Mouse (Mus musculus) thymus, postnatal 4 days (tissue): ENCODE data around the gene Hoxa11.

Experiments
- DNase-seq: peaks from one replicate; pipeline ENCODE4 v3.0.0; 2021

Hoxa11 gene

DNA sequence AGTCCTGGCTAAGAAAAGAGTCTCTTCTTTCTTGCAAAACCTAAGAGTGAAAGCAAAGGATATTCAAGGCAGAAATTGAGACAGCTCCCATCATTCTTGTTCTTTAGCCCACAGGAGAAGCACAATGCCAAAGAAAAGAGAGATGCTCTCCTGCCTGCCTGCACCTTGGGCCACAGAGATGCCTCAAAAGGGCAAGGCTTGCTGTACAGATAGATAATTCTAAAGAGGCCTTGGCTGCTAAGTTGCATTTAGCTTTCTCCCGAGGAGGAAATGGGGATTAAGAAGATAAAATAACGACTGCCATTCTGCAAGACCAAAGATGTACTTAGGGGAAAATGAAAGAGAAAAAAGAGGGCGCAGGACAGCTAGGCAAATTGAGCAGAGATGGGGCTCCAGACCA is 1.3 kb upstream of the Hoxa11 start:
- DNase-seq: peak; percentile 4

DNA sequence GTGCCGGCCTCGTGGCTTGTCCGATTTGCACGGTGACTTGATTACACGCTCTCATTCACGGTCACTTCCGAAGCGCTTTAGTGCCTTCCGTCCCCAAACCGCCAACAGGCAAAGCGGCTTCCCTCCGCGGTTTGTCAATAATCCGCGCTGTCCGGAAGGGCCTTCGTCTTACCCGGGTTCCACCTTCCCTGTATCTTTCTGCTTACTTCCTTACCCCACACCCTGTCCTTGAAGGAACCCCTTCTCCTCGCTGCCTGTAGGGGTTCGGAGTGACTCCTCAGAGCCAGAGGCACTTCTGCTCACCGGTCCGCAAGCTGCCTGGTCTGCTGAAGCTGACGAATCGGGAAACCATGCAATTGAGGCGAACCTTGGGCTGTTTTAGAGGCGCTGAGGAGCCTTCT is 793 bp upstream of the Hoxa11 start:
- peak; percentile 28 for DNase-seq

DNA sequence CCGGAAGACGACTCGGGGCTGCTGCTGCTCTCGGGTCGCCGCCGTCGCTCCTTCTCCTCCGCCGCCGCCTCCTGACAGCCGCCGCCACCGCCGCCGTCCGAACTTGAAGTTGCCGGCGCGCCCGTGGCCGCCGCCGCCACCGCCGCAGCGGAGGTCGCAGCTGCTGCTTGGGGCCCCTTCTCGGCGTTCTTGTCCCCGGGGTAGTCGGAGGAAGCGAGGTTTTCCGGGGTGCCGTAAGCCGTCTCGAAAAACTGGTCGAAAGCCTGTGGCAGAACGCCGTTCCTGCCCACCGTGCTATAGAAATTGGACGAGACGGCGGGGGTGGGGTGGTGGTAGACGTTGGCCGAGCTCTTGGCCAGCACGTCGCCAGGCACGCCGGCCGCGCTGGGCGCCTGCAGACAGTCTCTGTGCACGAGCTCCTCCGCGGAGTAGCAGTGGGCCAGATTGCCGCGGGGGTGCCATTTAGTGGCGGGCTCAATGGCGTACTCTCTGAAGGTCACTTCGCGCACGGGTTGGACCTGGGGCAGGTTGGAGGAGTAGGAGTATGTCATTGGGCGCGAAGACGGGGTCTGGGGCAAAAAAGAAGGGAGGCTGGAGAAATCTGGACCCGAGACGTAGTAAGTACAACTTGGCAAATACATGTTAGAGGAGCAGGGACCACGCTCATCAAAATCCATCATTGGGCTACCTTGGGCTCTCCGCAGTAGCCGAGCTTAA is 412 bp downstream of the Hoxa11 start:
- peak; percentile 58 for DNase-seq

DNA sequence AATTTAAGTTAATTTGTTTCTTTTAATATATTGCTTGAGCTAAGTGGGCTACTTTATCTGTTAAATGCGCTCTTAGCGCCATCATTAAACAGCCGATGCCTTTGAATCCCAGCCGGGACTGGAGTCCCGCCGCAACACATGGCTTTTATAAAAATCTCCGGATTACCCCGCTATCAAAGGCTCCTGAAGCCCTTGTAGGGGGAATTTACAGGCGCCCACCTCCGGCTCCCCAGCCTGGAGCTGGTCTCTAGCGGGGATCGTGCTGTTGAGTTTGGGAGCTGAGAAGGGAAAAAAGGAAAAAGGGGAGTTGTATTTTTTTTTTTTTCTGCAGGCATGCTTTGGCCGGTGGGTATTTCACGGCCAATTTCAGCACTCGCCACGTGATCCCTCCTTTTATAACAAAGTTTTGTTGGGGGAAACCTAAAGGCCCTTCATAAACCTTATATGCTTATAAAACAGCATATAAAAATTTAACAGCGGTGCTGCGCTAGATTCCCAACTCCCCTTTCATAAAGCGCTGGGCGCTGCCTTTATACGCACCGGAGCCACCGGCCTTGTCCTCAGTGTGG is 1.1 kb downstream of the Hoxa11 start:
- no peak for DNase-seq

DNA sequence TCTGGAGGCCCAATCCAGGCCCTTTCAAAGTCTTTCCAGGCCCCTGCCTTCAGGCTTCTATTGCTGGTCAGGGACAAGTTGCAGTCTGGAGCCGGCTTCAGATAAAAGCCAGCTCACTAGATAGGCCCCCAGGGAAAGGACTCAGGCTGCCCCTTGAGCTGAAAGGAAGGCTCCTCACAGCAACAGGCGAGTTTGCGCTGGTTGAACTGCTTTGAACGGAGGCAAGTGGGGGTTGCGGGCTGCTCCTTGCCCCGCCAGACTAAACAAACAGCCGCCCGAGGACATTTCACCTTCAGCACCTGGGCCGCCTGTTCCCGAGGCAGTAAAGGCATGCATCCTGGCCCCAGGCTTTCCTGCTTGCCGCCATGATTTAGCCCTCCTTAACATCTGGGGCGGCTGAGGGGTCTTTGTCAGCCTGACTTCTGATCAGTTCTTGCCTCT is 1.9 kb downstream of the Hoxa11 start:
- no peak for DNase-seq

DNA sequence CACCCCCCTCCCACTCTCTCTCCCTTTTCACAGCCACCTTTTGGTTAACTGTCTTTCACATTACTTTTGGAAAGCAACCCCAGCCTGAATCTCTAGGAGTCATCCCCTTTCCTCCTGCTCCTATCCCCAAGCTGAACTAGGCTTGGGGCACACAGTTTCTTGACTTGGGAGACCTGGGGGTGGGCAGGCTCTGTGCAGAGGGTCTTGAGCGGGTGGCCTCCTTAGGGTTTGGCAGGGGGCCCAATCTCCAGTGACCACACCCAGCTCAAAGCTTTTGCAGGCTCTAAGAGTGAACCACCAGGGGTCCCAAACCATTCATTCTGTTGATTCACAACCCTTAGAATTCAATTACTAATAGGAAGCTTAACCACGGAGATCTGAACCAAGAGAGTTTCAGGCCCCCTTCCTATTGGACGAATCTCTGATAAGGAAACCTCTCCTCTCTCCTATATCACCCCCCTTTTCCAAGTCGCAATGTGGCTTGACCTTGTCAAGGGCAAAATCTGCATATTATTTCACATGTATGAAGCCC is 2.7 kb downstream of the Hoxa11 start:
- no peak for DNase-seq

DNA sequence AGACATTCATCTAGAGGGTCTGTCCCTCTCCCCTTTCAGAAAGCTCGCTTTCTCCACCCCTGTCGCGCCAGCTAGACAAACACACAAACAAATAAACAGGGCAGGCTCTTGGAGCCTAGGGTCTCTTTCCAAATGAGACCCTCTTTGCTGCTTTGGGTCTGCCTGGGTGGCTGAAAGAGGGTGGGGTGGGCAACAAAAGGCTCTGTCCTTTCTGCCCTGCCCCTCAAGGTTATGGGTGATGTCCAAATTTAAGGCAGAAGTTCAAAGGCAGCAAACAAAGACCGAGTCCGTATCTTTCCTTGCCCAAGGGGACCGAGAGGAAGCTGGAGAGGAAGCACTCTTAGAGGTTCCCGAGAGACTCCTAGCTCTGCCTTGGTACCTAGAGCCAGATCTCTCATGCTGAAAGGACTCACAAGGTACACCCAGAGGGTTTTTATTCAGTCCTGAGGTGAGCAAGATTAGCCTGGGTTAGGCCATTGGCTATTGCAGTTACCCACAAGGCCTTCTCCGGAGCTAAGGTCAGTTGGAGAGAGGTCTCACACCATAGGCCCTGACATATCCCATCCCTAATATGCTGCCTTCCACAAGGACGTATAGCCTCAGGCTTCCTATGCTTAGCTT is 4.5 kb downstream of the Hoxa11 start:
- DNase-seq: no peak

DNA sequence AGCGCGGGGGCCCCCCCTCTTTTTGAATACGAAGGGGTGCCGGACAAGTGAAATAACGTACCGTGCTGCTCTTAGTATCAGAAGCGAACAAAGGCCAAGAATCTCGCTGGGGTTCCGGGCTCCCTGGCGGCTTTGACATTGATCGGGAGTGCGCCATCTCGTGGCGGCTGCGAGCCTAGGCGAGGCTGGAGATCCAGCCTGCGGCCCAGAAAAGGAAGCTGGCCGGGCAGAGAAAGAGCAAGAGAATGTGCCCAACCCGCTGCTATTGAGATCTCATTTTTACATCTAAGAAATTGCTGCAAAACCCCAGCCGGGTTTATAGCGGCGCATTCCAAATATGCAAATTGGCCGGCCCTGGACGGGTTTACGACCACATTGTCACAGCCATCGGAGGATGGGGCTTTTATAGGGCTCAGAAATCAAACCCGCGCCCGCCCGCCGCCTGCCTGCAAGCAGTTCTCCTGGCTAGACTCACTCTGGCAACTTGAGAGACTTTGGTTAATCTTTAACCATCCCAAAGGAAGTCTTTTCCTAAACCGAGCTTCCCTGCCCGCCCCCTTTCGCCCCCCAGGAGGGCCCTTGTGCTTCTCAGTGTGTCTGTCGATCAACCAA is 5.1 kb downstream of the Hoxa11 start, which contains the start of gene Hoxa10:
Gene Hoxa10 (minus strand): TSS at position 466 of the 612 bp plus-strand sequence.
- peak; percentile 90 for DNase-seq

DNA sequence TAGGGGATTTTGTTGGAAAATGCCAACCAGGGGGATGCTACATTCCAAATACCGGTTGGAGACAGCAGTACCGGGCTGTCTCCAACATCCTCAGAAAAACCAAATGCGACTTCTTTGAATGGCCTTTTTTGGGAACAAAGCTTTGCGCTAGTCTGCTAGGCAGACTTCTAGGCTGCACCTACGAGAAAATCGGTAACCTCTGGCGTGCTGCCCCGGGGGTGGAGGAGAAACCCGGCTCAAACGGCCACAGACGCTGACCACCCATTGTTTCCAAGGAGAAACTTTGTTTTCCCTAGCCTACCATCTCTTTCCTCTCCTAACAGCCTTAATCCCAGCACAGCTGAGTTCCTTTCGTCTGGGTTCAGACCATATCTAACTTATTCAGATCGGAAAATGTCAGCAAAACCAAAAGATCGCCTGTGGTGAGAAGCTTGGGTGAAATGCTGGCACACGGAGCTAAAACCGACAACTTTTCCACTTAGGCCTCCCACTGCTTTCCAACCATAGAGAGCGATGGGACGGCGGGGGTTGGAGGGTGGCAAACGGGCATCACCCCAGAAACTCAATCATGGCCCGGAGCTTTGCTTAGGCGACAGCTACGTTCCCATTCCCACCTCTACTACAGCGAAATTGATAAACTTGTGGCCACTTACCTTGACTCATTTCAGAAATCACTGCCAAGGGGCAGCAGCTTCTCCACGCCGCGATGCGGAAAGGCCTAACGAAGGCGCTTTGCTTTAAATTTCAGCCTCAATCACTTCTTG is 5.8 kb downstream of the Hoxa11 start:
- DNase-seq: peak; percentile 18

DNA sequence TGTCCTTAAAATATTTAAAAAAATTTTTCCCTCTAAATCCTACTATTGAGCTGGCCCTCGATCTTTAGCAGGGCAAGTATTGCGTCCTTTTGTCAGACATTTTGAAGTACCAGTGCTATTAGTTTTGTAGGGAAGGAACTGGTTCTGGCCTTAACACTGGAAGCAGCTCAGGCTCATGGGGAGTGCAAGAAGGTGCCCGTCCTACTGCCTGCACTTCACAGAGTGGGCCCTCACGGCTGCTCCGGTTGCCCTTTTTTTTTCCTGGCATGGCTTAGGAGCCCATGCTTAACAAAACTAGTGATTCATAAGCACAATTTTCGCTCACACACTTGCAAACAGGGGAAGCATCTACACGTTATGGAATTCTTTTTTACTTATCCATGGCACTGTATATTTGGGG is 6.6 kb downstream of the Hoxa11 start:
- peak; percentile 8 for DNase-seq

DNA sequence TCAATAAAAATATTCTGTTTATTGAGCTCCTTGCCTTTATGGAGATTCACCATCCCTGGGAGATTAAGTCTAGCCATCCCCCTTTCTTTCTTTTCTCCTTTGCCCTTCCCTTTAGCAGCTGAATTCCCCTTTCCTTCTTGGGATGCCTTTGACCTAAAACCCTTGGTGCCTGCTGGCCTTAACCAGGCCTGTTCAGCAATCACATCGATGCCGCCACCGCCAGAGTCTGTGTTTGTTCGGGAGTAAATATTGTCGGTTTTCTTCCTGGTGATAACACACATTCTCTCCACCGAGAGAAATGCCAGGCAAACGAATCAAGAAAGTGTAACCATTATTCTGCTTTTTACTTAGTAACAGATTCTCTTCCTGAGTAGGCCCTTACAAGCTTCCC is 7.5 kb downstream of the Hoxa11 start:
- peak; percentile 8 for DNase-seq

DNA sequence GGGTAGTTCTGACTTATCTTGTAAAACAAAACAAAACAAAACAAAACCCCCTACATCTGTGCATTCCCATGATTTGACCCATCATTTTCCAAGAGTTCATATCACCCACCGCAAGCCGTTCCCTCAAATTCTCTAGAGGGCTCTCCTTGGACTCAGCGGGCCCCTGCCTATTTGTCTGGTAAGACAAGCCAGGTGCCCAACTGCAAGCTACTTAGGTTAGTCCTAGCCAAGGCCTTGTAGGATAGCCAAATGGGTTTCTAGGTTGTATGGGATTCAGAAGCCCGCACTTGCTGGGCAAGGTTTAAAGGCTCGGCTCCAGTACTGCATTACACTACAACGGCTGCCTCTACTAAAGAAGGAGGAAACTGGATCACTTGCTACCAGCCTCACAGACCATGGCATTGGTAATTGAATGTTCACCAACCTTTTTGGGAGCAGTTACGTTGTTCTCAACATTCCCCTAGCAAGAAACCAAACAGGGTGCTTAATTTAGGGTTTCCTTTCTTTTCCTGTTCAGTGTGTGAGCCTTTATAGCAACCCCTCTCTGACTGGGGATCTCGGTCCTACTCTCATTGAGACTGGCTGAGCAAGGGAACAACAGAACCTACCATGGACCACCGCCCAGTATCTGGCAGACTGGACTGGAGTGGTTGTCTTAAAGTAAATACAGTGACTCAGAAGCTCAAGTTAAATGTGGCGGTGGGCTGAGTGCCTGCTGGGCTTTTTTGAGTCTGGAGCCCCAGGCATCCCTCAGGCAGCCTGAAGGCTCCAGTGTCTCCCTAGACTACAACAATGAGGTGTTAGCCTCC is 8.1 kb downstream of the Hoxa11 start:
- DNase-seq: peak; percentile 4

DNA sequence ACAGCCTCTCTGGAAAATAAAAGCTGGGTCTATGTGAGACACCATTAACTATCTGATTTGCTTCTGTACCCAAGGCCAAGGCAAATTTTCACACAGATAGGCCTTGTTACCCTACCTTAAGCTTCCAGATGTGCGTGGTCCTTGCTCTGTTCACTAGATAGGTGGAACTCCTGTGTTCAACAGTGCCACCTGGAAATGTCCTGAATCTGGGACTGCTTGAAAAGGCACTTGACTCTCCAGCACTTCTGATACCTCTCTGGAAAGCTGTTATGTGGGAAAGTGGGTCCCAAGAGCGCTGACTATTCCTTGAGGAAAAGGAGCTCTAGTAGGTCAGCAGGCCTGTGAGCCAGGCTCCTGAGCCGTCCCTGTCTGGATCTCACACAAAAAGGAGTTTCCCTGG is 8.8 kb downstream of the Hoxa11 start:
- DNase-seq: peak; percentile 4

DNA sequence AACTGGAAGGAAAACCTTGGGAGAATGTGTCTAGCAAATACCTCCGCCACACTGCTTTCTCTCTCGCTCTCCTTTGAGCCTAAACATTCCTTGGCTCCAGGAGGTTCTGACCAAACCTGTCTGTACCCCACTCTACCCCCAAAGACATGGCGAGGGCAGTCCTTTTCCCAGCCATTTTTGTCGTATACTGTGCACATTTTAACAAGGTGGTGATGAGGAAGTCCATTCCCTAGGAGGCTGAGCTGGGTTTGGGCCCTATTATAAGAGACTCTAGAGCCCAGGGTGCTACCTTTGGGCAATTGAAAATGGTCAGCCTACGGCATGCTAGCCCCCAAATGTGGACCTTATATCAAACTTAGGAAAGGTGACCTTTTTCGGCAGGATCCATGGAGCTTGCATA is 9.7 kb downstream of the Hoxa11 start:
- peak; percentile 2 for DNase-seq

DNA sequence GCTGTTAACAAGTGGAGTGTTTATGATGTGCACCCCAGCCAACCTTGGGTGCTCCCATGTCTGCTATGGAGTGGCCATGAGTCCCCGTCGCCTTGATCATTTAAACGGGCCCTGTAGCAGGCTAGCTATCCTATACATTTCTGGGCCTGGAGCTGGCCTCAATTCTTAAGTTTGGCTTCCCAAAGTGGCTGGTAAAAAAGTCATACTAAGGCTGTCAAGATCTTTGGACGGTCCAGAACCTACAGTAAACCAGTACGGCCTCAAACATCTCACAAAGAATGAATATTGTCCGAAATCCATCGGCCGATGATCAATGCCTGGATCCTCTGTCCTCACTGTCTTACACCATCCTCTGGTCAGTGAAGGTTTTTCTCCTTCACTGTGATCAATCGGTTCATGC is 10.3 kb downstream of the Hoxa11 start:
- no peak for DNase-seq

DNA sequence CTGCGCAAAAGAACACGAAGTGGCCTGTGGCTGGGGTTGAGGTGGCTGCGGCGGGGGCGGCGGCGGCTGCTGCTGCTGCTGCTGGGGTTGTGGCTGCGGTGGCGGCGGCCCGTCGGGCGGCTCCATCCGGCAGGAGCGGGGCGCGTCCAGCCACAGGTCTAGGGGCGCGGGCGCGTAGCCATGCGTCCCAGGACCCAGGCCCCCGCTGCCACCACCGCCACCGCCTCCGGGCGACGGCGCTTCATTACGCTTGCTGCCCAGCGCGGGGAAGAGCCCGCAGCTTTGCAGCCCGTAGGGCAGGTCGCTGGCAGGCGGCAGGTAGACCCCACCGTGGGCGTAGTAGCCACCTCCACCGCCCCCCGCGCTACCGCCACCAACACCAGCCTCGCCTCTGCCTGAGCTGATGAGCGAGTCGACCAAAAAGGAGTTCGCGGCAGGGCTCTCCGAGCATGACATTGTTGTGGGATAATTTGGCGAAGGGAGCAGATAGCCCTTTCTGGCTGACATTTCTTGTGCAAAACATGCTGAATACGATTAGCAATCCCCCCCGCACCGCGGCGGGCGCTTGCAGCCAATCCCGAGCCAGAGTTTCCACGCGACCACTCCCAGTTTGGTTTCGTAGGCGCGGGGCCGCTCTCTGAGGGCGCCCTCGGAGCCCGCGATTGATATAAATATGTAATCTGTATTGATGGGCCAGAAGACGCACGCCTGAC is 11.0 kb downstream of the Hoxa11 start:
- peak; percentile 16 for DNase-seq

DNA sequence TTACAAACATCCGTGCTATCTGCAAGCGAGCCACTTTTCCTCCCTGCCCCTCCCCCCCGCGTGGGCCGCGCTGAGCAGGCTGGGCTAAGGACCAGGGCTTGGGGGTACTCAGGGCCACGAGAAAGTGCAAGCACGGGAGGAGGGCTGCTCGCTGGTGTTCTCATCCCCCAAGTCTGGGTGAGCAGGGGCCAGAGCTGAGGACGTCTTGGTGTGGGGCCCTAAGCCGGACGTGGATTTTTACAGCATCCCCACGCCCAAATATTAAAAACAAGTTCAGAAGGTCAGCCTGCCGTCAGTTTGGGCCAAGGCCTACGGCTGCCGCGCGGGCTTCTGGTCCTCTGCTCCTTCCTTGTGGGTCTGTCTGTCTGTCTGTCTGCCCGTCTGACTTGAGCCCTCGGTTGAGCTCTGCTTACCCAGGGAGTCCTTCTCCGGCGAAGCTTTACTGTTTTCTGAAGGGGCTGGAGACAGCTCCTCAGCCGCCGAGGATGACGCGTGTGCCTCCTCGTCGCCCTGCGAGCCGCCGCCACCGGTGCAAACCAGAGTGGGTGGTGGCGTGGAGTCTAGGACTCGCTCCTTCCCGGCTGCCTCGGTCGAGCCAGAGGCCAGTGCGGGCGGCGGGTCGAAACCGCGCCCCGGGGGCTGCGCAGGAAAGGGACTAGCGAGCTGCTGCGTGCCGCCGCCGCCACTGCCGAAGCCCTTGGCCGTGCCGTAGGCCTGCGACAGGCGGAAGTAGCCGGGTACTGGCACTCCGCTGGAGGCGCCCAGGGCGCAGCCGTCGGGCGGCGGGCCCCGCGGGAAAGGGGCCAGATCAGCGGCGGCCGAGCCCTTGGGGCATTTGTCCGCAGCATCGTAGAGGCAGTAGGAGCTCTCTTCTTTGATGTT is 11.8 kb downstream of the Hoxa11 start:
- DNase-seq: peak; percentile 59

DNA sequence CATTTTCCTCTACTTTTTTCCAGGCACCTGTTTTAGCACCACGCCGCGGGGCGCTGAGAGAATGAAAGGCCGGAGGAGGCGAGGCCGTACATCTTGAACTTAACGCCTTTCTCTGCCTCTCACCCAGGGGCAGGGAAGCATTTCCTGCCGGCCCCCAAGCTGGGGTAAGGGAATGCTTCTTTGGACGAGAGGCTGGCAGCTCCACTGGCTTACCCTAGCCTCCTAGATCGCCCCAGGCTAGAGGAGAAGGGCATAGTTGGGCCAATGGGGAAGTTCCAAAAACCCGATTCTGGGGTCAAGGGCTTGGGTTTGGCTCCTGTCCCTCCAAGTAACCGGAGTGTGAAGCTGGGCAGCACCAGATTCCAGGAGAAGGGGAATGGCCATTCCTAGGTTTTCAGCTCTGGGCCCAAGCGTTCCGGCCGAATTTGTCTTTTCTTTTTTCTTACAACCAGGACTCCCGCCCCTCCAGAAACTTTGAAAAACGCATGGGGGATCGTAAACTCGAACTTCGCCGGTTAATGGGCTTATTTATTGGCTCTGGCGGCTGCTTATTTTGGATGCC is 12.5 kb downstream of the Hoxa11 start:
- peak; percentile 18 for DNase-seq

DNA sequence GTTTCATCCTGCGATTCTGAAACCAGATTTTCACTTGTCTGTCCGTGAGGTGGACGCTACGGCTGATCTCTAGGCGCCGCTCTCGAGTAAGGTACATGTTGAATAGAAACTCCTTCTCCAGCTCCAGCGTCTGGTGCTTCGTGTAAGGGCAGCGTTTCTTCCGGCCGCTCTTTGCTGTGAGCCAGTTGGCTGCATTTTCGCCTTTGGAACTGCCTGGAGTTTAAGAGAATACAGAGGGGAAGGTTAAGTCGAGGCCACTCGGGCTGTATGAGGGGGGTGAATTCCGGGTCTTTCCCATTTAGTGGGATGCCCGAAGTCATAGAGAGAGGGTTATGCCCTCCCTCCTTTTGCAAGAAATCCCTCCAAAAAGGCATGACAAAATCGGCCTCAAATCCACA is 13.0 kb downstream of the Hoxa11 start:
- DNase-seq: peak; percentile 31
